Mouse (Mus musculus): Measurements from ENCODE around the gene Rheb.

DNA sequence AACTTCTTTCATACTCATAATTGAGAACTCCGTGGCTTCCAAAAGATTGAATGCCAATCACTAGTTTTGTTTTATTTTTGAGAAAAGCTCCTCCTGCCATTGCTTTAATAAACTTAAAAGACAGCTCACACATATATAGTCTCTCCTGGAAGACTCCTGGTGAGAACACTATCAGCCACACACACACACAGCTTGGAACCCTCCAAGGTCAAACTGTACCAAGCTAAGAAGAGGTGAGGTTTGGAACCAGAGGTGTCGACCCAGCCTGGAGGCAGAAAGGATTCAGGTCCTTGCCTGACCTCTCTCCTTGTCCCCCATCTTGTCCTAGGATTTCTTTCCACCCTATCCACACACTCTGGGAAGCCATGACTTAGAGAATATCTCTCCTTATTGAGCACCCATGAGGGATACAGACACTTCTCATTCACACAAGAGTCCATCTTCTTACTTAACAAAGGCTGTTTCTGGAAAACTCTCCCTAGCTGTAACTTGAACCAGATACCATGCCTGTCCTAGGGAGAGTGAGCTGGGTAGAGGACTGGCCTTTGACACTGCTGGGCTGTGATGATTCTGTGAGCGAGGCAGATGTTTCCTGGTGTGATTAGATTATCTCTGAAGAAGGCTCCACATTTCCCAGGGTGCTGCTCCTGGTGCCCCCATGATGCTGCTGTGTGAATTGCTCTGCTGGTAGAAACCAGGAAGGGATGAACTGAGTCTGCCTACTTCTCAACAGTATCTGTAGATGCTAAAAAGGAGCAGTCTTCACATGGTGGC, 12.6 kb upstream of the Rheb start:
- no peak for TF ChIP-seq EP300 (IDR thresholded peaks at IDR 0.05; ENCODE audit: insufficient read depth, low read depth, low read length)
- TF ChIP-seq POLR2A (IDR thresholded peaks at IDR 0.05; ENCODE audit: insufficient read depth, low read depth, low read length) = no peak
- no peak for TF ChIP-seq CTCF (IDR thresholded peaks at IDR 0.05)
